Mouse (Mus musculus): ENCODE data around the gene Ncoa5.

DNA sequence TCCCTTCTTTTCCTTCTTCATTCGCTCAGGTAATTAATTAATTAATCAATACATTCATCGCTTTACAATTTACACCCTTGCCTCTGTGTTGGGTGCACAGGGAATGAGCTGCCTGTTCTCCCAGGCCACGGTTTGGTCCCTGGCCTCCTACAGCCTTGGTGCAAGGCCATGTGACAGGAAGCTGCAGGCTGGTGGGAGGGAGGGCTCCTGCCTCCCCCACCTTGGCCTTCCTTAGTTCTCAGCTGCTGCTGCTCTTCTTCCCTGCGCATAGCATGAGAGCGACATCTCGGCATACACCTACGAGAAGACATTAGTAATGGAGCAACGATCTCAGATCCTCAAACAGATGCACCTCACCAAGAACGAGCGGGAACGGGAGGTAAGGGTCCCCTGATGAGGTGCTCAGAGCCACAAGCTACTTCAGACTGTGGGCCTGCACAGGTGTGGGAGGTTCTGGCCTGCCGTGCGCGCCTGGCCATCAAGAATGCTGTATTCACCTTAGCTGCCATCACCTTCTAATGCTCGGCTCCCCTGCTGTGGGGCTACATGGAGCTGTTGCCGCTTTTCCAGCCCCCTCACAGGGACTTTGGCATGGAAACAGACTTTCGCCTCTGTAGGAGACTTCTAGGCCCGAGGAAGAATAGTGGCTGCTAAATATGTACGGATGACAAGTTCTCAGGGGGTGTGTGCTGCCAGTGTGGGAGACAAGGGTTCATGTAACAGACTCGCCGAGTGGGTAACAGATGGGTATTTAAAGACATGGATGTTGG is 39.8 kb downstream of the Ncoa5 start:
- TF ChIP-seq CTCF (IDR thresholded peaks at IDR 0.05; ENCODE audit: extremely low read depth, insufficient read depth, low read length), result no peak
- TF ChIP-seq POLR2A (IDR thresholded peaks at IDR 0.05; ENCODE audit: extremely low read depth, insufficient read depth, low read length), result no peak

Measured in cortical plate, adult 2 months (tissue).